Mouse (Mus musculus): ENCODE results near the gene Gnb2. TPM values are rescaled to one million over a fixed set of nuclear protein-coding genes. Genes with fewer than 3 reads are reported as not detected.
A peak's percentile ranks its signal among the peaks of the same experiment; 100 is the strongest.

The Gnb2 gene
- 100 to 1,000 TPM; 569 to 665 (median 622) TPM for total RNA-seq (2022)

DNA sequence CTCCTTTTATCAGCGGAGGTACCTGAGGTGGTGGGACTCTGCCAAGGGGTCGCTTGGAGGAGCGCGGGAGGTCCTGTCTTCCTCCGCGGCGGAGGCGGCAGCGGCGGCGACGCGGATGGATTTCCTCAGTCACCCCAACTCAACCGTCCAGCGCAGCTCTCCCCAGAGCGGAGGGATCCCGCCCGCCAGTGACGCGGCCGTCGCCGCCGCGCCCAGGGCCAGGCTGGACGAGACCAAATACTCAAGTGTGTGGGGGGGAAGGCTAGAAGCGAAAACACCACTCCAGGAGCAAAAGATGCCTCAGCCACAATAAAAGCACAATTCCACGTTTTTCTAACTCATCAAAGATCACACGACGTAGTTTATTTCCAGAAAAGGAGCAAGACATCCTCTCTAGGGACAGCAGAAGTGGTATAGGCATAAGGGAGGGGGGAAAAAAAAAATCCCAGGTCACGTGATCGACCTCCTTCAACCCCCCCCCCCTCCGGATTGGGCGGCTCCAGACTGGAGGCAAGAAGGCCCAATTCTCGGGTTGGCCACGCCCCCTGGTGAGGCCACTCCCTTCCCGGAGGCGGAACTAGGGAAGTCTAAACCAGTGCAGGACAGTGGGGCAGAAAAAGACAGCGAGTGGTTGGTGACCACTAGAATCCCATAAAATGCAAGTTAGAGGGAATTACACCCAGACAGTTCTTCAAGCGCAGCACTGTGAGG, at the start of gene Gnb2, which contains the start of gene Epo:
TSS of gene Gnb2 (minus strand) at position 394 of the 711 bp plus-strand sequence.
TSS of gene Epo (minus strand) at position 126 of the 711 bp plus-strand sequence.
- peak; percentile 97 for DNase-seq

DNA sequence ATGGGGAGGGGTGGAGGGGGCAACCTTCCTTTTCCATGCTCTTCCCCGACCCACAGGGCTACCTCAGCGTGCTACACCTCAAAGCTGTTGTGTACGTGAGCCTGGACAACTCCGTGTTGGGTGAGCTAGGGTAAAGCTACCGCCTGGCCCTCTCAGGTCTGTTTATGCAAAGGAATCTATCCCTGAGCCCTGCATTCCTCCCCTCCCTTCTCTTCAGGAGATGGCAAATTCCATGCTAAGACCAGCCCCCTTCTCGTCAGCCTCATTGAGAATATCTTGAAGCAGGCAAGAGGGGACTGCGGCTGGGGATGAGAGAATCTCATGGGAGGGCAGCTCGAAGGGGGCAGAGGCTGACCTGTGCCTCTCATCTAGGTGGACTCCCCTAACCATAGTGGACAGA, 49.4 kb upstream of the Gnb2 start:
- DNase-seq = no peak

DNA sequence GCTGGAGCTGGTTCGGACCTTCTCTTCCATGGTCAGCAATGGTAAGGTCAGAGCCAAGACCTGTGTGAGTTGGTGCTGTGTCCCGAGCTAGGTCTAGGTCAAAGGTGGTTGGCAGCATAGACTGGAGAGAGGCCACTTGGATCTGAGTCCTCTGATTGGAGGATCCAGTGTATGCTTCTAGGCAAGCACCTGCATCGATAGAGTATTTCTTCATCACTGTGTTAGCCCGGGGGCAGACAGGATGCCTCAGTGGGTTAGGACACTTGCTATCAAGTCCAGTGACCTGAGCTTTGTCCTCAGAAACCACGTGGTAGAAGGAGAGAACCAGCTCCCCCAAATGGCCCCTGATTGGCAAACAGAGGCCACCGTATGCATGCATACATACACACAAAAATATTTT, 46.9 kb upstream of the Gnb2 start:
- DNase-seq = no peak

DNA sequence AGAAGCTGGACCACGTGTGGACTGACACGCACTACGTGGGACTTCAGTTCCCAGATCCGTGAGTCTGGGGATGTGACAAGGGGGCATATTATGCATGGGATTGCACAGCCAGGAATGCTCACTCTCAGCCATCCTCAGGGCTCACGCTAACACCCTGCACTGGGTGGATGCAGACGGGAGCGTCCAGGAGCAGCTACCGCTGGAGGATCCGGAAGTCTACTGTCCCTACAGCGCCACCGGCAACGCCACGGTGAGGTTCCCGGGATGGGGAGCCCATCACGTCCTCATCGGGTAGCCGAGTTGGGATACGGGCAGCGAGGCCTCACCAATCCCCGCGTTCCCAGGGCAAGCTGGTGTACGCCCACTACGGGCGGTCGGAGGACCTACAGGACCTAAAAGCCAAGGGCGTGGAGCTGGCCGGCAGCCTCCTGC, 41.2 kb upstream of the Gnb2 start:
- no peak for DNase-seq

DNA sequence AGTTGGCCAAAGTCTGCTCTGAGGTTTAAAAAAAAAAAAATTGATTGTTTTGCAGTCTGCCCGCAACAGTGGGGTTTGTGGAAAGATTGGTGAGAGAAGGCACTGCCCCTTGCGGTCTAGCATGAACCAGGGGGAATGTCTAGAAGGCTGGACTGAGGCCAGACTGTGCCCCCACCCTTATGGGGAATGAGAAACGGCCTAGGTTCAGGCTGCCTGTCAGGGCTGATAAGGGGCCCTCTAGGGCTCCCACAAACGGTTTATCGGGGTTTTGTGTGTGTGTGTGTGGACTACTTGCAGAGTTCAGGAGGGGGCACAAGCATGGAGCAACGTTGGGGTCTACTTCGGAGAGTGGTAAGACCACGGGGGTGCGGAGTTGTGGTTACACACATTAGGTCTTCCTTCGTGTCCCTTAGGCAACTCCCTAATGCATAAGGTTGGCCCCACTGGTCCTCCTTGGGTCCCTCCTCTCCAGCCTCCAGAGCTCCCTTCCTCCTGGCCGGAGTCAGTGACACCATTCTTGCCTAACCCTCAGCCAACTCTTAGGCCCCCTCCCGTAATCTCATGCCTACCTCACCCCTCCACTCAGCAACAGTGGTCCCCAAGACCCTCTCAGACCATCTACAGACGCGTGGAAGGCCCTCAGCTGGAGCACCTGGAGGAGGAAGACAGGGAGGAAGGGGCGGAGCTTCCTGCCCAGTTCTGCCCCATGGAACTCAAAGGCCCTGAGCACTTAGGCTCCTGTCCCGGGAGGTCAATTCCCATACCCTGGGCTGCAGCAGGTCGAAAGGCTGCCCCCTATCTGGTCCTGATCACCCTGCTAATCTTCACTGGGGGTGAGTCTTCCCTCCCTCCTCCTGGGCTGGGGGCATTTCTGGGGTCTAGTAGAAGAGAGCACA, 37.6 kb upstream of the Gnb2 start:
- no peak for DNase-seq

DNA sequence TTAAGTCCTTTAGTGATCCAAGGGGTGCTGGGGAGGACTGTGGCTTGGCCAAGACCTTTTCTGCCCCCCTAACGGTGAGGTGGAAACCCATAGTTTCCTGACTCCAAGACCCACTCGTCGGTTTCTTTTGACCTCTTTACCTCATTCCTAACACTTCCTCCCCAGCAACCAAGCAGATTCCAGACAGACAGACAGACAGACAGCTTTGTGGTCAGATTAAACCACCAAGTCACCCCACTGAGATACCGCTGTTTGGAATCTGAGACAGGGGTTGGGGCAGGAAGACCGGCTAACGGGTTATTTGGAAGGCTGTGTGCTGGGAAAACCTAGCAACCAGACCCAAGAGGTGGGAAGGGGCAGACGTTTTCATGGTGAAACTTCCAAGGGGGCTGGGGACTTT, 36.9 kb upstream of the Gnb2 start:
- DNase-seq = no peak

DNA sequence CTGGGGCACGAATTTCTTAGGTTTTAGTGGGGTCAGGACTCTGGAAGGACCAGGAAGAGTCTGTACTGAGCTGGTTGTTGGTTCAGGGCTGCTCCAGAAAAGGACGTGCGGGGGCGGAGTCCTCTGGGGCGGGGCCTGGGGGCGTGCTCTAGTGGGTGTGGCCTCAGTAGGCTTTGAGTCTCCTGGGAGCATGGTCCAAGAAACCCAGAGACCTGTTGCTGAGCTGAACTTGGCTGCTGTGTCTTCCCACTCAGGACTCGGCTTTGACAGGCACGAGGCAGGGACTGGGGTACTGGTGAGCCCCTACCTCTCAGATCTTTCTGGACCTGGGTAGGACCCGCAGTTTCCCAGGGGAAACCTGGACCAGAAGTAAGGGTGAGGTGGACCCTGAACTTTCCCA, 36.4 kb upstream of the Gnb2 start, which contains the start of gene Tfr2:
TSS of gene Tfr2 (plus strand) at position 176 of the 400 bp plus-strand sequence.
- no peak for DNase-seq

DNA sequence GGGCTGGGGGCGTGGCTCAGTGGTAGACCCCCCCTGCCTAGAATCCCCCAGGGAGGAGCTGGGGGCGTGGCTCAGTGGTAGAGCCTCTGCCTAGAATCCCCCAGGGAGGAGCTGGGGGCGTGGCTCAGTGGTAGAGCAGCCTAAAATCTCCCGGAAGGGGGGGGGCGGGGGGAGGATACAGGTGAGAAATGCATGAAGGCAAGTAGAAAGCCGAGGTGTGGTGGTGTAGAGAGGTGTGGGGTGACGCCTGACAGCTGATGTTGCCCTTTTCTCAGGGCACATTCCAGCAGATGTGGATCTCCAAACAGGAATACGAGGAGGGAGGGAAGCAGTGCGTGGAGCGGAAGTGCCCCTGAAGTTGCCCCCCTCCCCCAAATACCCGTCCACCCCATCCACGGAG, 35.7 kb upstream of the Gnb2 start:
- no peak for DNase-seq

DNA sequence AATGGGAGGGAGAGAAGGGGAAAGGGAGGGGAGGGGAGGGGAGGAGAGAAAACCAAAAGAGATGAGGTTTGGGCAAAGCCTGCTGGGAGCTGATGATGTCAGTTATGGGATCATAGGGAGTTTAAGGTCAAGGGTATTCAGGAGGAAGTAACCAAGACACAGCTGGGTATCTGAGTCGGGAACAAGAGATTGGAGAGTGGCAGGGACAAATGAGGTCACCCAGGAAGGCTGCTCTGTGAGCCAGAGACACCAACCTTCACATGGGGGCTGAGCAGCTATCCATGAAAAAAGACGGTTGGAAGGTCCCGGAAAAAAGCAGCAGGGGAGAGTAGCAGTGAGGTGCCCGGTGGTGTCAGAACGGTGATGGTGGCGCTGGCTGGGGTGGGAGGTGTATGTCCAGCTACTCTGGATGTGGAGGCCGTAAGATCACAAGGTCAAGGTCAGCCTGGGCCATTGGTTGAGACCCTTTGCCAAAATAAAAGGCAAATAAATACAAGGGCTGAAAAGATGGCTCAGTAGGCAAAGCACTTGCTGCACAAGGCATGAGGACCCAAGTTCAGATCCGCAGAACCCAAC, 35.0 kb upstream of the Gnb2 start:
- no peak for DNase-seq

DNA sequence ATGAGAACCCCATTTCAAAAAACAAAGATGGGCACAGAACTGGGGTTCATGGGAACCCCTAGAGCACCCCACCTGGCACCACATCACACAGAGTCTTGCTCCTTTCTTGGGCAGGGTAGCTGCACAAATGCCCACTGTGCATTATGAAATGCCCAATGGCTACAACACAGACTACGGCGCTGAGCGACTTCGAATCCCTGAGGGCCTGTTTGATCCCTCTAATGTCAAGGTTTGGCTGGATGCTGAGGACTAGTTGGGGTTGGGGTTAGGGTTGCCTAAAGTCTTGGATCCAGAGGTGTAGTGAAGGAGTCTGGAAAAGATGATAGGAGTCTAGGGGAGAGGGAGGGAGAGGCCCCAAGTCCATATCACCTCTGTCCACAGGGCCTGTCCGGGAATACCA, 33.1 kb upstream of the Gnb2 start:
- no peak for DNase-seq

DNA sequence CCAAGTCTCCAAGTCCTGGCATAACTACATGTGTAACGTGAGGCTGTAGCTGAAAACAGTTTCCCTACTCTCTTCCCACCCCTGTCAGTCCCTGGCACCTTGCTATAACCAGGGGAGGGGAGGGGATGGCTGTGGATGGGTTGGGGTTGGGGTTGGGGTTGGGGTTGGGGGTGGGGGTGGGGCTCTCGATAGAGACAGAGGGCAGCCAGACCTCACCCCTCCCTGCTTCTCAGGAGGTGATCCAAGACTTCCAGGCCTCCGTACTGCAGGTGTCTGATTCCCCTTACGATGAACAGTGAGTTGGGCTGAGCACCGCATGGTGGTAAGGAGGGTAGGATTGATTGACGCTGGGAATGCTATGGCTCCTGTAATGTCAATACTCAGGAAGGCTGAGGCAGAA, 32.4 kb upstream of the Gnb2 start:
- DNase-seq = no peak

DNA sequence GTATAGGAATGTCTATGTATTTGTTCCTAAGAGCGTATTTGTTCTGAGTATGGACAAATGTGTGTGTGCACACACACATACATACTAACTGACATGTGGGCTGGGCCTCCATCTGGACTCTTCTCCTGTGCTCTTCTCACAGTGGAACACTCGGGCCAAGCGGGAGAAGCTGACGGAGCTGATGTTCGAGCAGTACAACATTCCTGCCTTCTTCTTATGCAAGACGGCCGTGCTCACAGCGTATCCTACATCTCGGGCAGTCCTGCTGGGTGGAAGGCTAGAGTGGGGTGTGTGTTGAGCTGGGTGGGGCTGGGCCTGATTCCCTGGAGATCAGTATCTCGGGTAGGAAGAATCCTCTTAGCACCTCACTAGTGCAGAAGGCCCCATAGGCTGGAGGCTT, 29.7 kb upstream of the Gnb2 start:
- DNase-seq = no peak

DNA sequence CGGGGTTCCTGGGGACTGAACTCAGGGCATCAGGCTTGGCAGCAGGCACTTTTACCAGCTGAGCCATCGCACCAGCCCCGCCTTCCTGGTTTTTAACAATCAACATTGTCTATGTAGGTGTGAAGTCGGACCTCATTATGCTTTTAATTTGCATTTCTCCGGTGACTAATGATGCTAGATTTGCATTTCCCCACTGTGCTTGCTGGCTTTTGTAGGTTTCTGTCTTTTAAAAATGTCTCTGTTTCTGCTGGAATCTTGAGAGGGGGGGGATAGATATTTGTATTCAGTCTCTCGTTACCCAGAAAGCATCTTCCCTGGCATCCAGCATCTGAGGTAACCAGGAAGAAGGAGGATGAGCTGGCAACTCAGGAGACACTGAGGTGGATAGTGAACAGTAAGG, 28.2 kb upstream of the Gnb2 start:
- no peak for DNase-seq

DNA sequence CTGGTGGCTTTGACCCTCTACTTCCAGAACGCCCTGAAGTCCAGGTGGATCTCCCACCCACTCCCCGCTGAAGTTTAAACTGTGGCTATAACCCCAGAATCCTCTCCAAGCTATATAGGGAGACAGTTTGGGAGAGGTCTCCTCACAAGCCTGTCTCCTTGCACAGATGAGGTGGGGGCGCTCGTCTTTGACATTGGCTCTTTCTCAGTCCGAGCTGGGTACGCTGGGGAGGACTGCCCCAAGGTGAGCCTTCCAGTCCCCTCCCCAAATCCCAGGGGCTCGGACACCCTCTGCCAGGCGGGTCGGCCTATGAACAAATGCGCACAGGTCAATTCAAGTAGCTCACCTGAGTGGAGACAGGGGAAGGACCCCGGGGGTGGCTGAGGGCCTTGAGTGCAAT, 20.6 kb upstream of the Gnb2 start:
- no peak for DNase-seq

DNA sequence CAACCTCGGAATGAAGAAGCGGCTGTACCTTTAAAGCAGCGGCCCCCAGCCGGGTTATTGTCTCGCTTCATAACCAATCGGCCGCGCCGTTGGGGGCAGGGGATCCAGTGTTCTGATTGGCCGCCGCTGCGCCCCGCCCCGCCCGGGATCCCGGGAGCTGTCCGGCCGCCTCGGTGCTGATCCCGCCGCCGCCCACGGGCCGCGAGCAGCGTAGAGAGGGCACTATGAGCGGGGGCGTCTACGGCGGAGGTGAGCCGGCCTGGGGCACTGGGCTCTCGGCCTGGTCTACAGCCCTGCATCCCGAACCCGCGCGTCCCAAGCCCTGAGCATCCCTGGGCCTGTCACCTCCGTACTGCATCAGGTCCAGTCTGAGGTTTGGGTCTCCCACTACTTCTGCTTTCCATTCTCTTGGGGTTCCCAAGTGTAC, 20.1 kb upstream of the Gnb2 start, which contains the start of gene Actl6b:
TSS of gene Actl6b (plus strand) at position 107 of the 427 bp plus-strand sequence.
- DNase-seq = peak; percentile 49

DNA sequence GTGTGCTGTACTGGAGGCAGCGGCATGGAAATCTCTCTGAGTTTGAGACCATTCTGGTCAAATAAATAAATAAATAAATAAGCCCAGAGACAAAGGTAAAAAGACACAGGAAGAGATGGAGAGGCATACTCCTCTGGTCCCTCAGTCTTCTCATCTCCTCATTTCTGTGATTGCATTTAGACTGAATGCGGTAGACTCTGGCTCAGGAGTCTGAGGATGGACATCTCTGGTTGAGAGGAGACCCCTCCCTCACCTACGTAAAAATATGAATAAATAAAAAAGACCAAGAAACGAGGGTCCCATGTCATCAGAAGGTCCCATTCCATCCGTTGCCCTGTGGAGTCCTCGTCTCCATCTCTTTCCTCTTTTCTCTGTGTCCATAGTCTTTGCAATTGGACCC, 19.7 kb upstream of the Gnb2 start:
- DNase-seq = no peak

DNA sequence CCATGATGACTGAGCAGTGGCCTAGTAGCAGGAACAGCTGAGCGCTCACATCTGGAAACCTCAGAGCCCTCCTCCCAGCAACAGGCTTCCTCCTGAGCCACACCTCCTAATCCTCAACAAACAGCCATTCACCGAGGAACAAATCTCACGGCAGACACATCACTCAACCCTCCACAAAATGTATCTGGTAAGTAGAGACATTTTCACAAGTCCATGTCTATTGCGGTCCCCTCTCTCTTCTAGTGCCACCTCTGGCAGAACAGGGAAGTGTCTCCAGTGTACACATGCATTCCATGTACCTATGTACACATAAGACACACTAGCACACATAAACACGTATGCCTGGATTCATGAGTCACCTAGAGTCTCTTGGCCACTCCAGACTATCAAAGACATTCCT, 17.8 kb upstream of the Gnb2 start:
- no peak for DNase-seq

DNA sequence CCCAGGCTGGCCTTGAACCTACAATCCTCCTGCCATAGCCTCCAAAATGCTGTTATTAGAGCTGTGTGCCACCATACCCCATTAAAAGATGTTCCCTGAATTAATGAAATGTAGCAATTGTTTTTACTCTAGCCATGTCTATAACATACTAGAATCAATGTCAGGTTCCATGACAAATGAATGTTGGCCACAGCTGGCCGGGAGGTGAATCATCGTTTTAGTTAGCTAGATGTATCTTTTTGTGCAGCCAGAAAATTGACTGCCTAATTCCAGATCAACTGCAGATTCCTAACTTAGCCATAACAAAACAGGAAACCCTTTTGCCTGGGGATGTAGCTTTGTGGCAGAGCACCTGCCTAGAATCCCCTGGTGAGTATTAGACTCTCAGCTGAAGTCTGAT, 16.5 kb upstream of the Gnb2 start:
- no peak for DNase-seq

DNA sequence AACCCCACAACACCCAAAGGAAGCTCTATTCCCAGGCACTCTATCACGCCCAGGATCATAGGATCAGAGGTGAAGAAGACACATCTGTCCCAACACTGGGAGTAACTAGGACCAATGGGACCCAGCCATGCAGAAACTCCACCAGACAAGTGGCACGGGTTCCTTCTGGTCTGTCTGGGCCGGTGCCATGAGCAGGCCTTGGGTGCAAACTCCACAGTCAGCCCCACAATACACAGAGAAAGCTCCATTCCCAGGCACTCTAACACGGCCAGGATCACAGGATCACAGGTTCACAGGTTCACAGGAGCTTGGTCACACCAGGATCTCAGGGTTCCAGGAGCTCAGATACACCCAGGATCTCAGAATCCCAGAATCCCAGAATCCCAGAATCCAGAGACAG, 12.3 kb upstream of the Gnb2 start:
- no peak for DNase-seq

DNA sequence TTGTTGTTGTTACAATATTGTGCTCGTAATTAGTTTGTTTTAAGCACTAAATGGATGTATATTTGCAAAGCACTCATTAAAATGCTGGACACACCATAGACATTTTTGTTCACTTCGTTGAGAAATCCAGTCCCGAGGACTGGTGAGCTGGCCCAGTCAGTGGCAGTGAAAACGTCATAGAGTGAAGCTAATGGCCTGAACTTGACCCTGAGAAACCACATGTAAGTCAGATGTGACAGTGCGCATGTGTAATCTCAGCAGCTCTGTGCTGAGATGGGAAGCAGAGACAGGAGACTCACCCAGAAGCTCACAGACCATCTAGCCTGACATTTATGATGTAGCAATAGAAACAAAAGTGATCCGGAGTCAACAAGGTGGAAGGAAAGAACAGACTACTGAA, 11.6 kb upstream of the Gnb2 start:
- no peak for DNase-seq

DNA sequence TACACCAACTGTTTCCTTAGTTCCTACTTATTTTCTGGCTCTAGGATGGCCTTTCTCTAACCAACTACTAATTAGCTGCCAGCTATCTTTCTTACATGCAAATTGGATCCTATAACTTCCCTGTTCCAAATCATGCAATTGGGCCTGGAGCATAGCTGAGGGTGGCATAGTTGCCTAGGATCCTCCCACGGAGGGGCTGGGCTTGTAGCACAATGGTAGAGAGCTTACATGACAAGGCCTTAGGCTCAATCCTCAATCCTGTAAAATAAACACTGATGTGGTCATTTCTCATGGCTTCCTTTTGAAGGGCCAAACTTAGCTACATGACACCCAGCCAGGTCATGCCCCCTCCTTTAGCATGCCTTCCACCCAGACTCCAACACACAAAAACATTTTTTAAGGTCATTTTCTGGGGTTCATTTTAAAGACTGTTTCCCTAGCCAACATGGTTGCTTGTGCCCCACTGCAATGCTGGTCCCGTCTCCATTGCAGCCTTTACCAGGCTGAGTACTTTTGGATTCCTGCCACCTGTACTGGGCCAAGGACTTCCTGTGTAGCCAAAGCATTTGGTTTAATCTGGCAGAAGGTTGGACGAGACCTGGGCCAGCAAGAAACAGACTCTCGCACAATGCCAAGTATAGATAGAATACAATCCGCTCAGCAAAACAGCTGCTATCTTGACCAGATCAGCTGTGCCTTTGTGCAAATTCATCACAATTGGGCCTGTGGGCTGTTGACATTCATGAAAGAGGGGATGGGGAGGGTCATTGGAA, 8.6 kb upstream of the Gnb2 start:
- DNase-seq = no peak

DNA sequence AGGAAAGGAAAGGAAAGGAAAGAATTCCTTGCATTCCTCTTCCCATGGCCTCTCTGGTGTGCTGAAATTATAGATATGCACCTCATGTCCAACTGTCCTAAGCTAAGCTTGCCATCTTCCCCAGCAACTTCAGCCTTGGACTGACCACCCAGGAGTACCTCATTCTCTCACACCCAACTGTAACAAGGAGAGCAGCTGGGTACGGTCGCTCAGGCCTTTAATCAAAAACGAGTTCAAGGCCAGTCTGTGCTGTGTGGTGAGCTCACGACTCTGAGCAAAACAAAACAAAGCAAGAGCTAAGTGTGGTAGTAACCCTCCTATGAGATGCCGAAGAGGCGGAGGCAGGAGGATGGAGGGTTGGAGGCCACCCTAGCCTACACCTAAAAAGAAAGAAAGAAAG, 7.7 kb upstream of the Gnb2 start:
- no peak for DNase-seq
